Mouse (Mus musculus): Measurements from ENCODE around the gene Rnf168.
A peak's percentile ranks its signal among the peaks of the same experiment; 100 is the strongest.
"Not testable (repeated sequence)": the region's sequence is repeated elsewhere in the genome, so short reads cannot be mapped to it uniquely, and the experiment has no call there.

Gene Rnf168

GRCm38 (mm10) chr16:32277308-32278256 is at the start of gene Rnf168:
Gene Rnf168 (plus strand): TSS chr16:32277459.
- peak; percentile 94 for DNase-seq

- peak; percentile 32 for DNase-seq
Observed at GRCm38 (mm10) chr16:32232050-32232449, 45.2 kb upstream of the Rnf168 start.

GRCm38 (mm10) chr16:32237930-32238680 is 39.2 kb upstream of the Rnf168 start:
- peak; percentile 33 for DNase-seq

- DNase-seq, result no peak
Observed at GRCm38 (mm10) chr16:32239428-32240312, 37.6 kb upstream of the Rnf168 start.

- DNase-seq, result no peak
Observed at GRCm38 (mm10) chr16:32243901-32244300, 33.4 kb upstream of the Rnf168 start.

- DNase-seq, result peak; percentile 31
Observed at GRCm38 (mm10) chr16:32246351-32246791, 30.9 kb upstream of the Rnf168 start.

GRCm38 (mm10) chr16:32246952-32247370 is 30.3 kb upstream of the Rnf168 start, which contains the start of the genes Fbxo45 and Wdr53:
Gene Fbxo45 (minus strand): TSS chr16:32247158.
Gene Wdr53 (plus strand): TSS chr16:32247227.
- DNase-seq, result peak; percentile 98

GRCm38 (mm10) chr16:32264225-32264624 is 13.0 kb upstream of the Rnf168 start:
- peak; percentile 68 for DNase-seq

GRCm38 (mm10) chr16:32271291-32271690 is 6.0 kb upstream of the Rnf168 start, which contains the start of gene Smco1:
Gene Smco1 (plus strand): TSS chr16:32271468.
- no peak for DNase-seq

GRCm38 (mm10) chr16:32273338-32273737 is 3.9 kb upstream of the Rnf168 start:
- DNase-seq, result peak; percentile 5

- no peak for DNase-seq
Observed at GRCm38 (mm10) chr16:32275041-32275440, 2.2 kb upstream of the Rnf168 start.

GRCm38 (mm10) chr16:32275830-32276229 is 1.4 kb upstream of the Rnf168 start:
- DNase-seq, result no peak

GRCm38 (mm10) chr16:32278396-32278795 is 1.1 kb downstream of the Rnf168 start:
- no peak for DNase-seq

- DNase-seq, result no peak
Observed at GRCm38 (mm10) chr16:32280211-32280610, 3.0 kb downstream of the Rnf168 start.

GRCm38 (mm10) chr16:32282608-32283007 is 5.3 kb downstream of the Rnf168 start:
- DNase-seq, result no peak

GRCm38 (mm10) chr16:32291821-32292220 is 14.6 kb downstream of the Rnf168 start:
- DNase-seq, result no peak

GRCm38 (mm10) chr16:32299617-32300016 is 22.4 kb downstream of the Rnf168 start:
- DNase-seq, result not testable (repeated sequence)

- DNase-seq, result no peak
Observed at GRCm38 (mm10) chr16:32303046-32303445, 25.8 kb downstream of the Rnf168 start.

GRCm38 (mm10) chr16:32303886-32304285 is 26.6 kb downstream of the Rnf168 start:
- DNase-seq, result no peak

- DNase-seq, result no peak
Observed at GRCm38 (mm10) chr16:32311970-32312369, 34.7 kb downstream of the Rnf168 start.

GRCm38 (mm10) chr16:32312386-32312785 is 35.1 kb downstream of the Rnf168 start:
- DNase-seq, result no peak

GRCm38 (mm10) chr16:32312859-32313258 is 35.6 kb downstream of the Rnf168 start:
- no peak for DNase-seq
